Mouse (Mus musculus) mammary gland, adult 2 months (tissue): ENCODE results near the gene Tet1. TPM values are rescaled to one million over a fixed set of nuclear protein-coding genes. Genes with fewer than 3 reads are reported as not detected.

Experiments used
- polyA plus RNA-seq: library from polyadenylated mRNA; depleted of rRNA; stranded (reverse); fragments of >200 nt; gene quantifications from 2 replicates; pipeline ENCODE4 v1.2.3, GENCODE M21; 2012; ENCODE audit warnings: low replicate concordance; rRNA removed

Gene Tet1
- polyA plus RNA-seq: 1.2 and 1.5 TPM in 2 replicates

GRCm38 (mm10) chr10:62908896-62909295, at the start of gene Tet1:
Tet1 (minus strand) TSS chr10:62908996.

GRCm38 (mm10) chr10:62946738-62947471, 38.1 kb upstream of the Tet1 start, which contains the start of gene Dna2:
Dna2 (plus strand) TSS chr10:62947026.

GRCm38 (mm10) chr10:62919925-62920765, 11.3 kb upstream of the Tet1 start, which contains the start of gene Slc25a16:
Slc25a16 (plus strand) TSS chr10:62920633.

GRCm38 (mm10) chr10:62792177-62793090, 116.4 kb downstream of the Tet1 start, which contains the start of gene Ccar1:
Ccar1 (minus strand) TSS chr10:62792286.

Other genes starting within 250 kb of the Tet1 start
- 0.24 and 0.32 TPM in 2 replicates for gene Stox1, start 182.9 kb downstream of the Tet1 start, polyA plus RNA-seq
- 44.8 and 78.6 TPM in 2 replicates for gene Ccar1, start 116.7 kb downstream of the Tet1 start, polyA plus RNA-seq
- gene Slc25a16, start 11.6 kb upstream of the Tet1 start, polyA plus RNA-seq: 42.9 and 65.4 TPM in 2 replicates
- 1.9 and 4.0 TPM in 2 replicates for gene Dna2, start 38.0 kb upstream of the Tet1 start, polyA plus RNA-seq
- 2.8 and 4.5 TPM in 2 replicates for gene Rufy2, start 71.2 kb upstream of the Tet1 start, polyA plus RNA-seq
- 6.8 and 15.2 TPM in 2 replicates for gene Hnrnph3, start 115.2 kb upstream of the Tet1 start, polyA plus RNA-seq
- 0.67 and 1.4 TPM in 2 replicates for gene Pbld2, start 115.3 kb upstream of the Tet1 start, polyA plus RNA-seq
- gene Pbld1, start 151.2 kb upstream of the Tet1 start, polyA plus RNA-seq: 1.4 and 2.6 TPM in 2 replicates
- 0.09 TPM in 1 of 2 replicates, not detected in the other for gene Atoh7, start 190.7 kb upstream of the Tet1 start, polyA plus RNA-seq